Comparison of ENCODE assay signal across 10 mouse cellular contexts in genomic region chr4:129130755-129131303, GRCm38 (mm10). TPM values are rescaled to one million over a fixed set of nuclear protein-coding genes. Genes with fewer than 3 reads are reported as not detected.
A peak's percentile ranks its signal among the peaks of the same experiment; 100 is the strongest.
DNase-seq lines count a peak whose midpoint lies in the region; ATAC-seq lines count a peak whose summit lies in the region.
"Had no signal": no experiment of that assay in that cellular context is flagged by ENCODE, and none has a peak within 500 bp of the region (broad histone marks: within the 10 kb centered on the region; RNA-seq: fewer than 3 reads in every experiment).

No protein-coding gene starts in this region.

- H3K4me1 ChIP-seq in heart, embryonic 10.5 days = peaks cover 38% of the 10 kb centered on the region
- peaks cover 16% of the 10 kb centered on the region for H3K4me1 ChIP-seq in intestine, embryonic 16.5 days (ENCODE audit: control insufficient read depth, insufficient read depth, low read length)
- H3K4me1 ChIP-seq in lung, embryonic 16.5 days (replicated peaks; ENCODE audit: control insufficient read depth, insufficient read depth, low read length) = peaks cover 7% of the 10 kb centered on the region

- peak; percentile 76 for ATAC-seq in intestine, embryonic 16.5 days
- ATAC-seq in lung, embryonic 16.5 days (ENCODE audit: low read depth) = 0 out of 2 replicates have a peak, but pooled peaks have one; percentile 23

- peak overlapping the region; percentile 45 for H3K4me3 ChIP-seq in heart, embryonic 10.5 days
- H3K4me3 ChIP-seq in intestine, embryonic 16.5 days (ENCODE audit: low read length) = peak overlapping the region; percentile 25
- H3K4me3 ChIP-seq in lung, embryonic 16.5 days (ENCODE audit: low read length) = peak overlapping the region; percentile 35
- H3K4me3 ChIP-seq: myocyte had no signal

- H3K36me3 ChIP-seq in heart, embryonic 10.5 days = no peaks in the 10 kb centered on the region
- H3K36me3 ChIP-seq in intestine, embryonic 16.5 days (ENCODE audit: control insufficient read depth, insufficient read depth, low read length) = no peaks in the 10 kb centered on the region
- no peaks in the 10 kb centered on the region for H3K36me3 ChIP-seq in lung, embryonic 16.5 days (ENCODE audit: control insufficient read depth, insufficient read depth, low read length)

- H3K27ac ChIP-seq in heart, embryonic 10.5 days = peak overlapping the region; percentile 69
- no peak overlapping the region for H3K27ac ChIP-seq in intestine, embryonic 16.5 days (ENCODE audit: low read length)
- no peak overlapping the region for H3K27ac ChIP-seq in lung, embryonic 16.5 days (ENCODE audit: low read length)

- H3K27me3 ChIP-seq in heart, embryonic 10.5 days (ENCODE audit: insufficient read depth, poor library complexity, severe bottlenecking) = peaks cover 56% of the 10 kb centered on the region
- peaks cover 7% of the 10 kb centered on the region for H3K27me3 ChIP-seq in intestine, embryonic 16.5 days (replicated peaks; ENCODE audit: control insufficient read depth, insufficient read depth, low read length)
- H3K27me3 ChIP-seq in lung, embryonic 16.5 days (ENCODE audit: control insufficient read depth, insufficient read depth, low read depth, low read length) = peaks cover 10% of the 10 kb centered on the region

- no peak for DNase-seq in heart, embryonic 10.5 days (ENCODE audit: low spot score)
- no peak for DNase-seq in heart, adult 11 months
- DNase-seq in embryo, embryonic 11.5 days (ENCODE audit: low read depth, low spot score) = peak; percentile 51
- peak; percentile 30 to 45 for DNase-seq in thymus, adult 18-20 months
- no peak for DNase-seq in adrenal gland, postnatal 14 days
- no peak for DNase-seq in ovary, postnatal 36 days (ENCODE audit: low spot score)

- under 1% methylated on average over 17 of the region's 17 CpGs for WGBS in heart, embryonic 10.5 days
- 2% methylated on average over 17 of the region's 17 CpGs for WGBS in intestine, embryonic 16.5 days
- 4% methylated on average over 17 of the region's 17 CpGs for WGBS in lung, embryonic 16.5 days

- peak overlapping the region; percentile 49 for H3K4me2 ChIP-seq in intestine, embryonic 16.5 days (ENCODE audit: low read depth, low read length)
- peak overlapping the region; percentile 37 for H3K4me2 ChIP-seq in lung, embryonic 16.5 days (ENCODE audit: low read depth, low read length)

- H3K9me3 ChIP-seq in heart, embryonic 10.5 days = no peaks in the 10 kb centered on the region
- no peaks in the 10 kb centered on the region for H3K9me3 ChIP-seq in intestine, embryonic 16.5 days (ENCODE audit: control insufficient read depth, low read length)
- no peaks in the 10 kb centered on the region for H3K9me3 ChIP-seq in lung, embryonic 16.5 days (ENCODE audit: control insufficient read depth, low read length)

- peak overlapping the region; percentile 46 for H3K9ac ChIP-seq in intestine, embryonic 16.5 days (ENCODE audit: low read depth, low read length)
- peak overlapping the region; percentile 46 for H3K9ac ChIP-seq in lung, embryonic 16.5 days (ENCODE audit: low read length)

RNA-seq across cellular contexts. Expression of gene Fndc5, which starts 6.0 kb away (rescaled TPM):
- 3.3 and 3.9 TPM in 2 replicates for polyA plus RNA-seq in heart, embryonic 10.5 days (2016; fragmentation: Nextera tagmentation; extraction: Ambion mirVana)
- polyA plus RNA-seq in intestine, embryonic 16.5 days (2015; fragmentation: Nextera tagmentation; extraction: Ambion mirVana) = 1.5 and 2.2 TPM in 2 replicates
- 2.2 and 2.9 TPM in 2 replicates for polyA plus RNA-seq in lung, embryonic 16.5 days (2015; fragmentation: Nextera tagmentation; extraction: Ambion mirVana)
- 13.1 and 18.0 TPM in 2 replicates for total RNA-seq in adrenal gland, postnatal 14 days (2021)

RNA-seq across cellular contexts. Expression of gene Hpca, which starts 9.0 kb away (rescaled TPM):
- polyA plus RNA-seq in heart, embryonic 10.5 days (2016; fragmentation: Nextera tagmentation; extraction: Ambion mirVana) = 1.4 TPM in 1 of 2 replicates, not detected in the other
- polyA plus RNA-seq in intestine, embryonic 16.5 days (2015; fragmentation: Nextera tagmentation; extraction: Ambion mirVana) = 4.0 and 4.5 TPM in 2 replicates
- 2.6 and 2.8 TPM in 2 replicates for polyA plus RNA-seq in lung, embryonic 16.5 days (2015; fragmentation: Nextera tagmentation; extraction: Ambion mirVana)
- 1.2 and 5.1 TPM in 2 replicates for total RNA-seq in adrenal gland, postnatal 14 days (2021)
- polyA plus RNA-seq: C2C12 had no signal

RNA-seq across cellular contexts. Expression of gene Tmem54, which starts 25.5 kb away (rescaled TPM):
- 1.1 and 5.6 TPM in 2 replicates for polyA plus RNA-seq in heart, embryonic 10.5 days (2016; fragmentation: Nextera tagmentation; extraction: Ambion mirVana)
- polyA plus RNA-seq in intestine, embryonic 16.5 days (2015; fragmentation: Nextera tagmentation; extraction: Ambion mirVana) = 159 and 167 TPM in 2 replicates
- 16.3 and 17.7 TPM in 2 replicates for polyA plus RNA-seq in lung, embryonic 16.5 days (2015; fragmentation: Nextera tagmentation; extraction: Ambion mirVana)
- not detected in 2 replicates for total RNA-seq in adrenal gland, postnatal 14 days (2021)

RNA-seq across cellular contexts. Expression of gene S100pbp, which starts 58.7 kb away (rescaled TPM):
- 19.9 and 20.1 TPM in 2 replicates for polyA plus RNA-seq in heart, embryonic 10.5 days (2016; fragmentation: Nextera tagmentation; extraction: Ambion mirVana)
- 10.3 and 10.9 TPM in 2 replicates for polyA plus RNA-seq in intestine, embryonic 16.5 days (2015; fragmentation: Nextera tagmentation; extraction: Ambion mirVana)
- polyA plus RNA-seq in lung, embryonic 16.5 days (2015; fragmentation: Nextera tagmentation; extraction: Ambion mirVana) = 15.4 and 15.8 TPM in 2 replicates
- total RNA-seq in adrenal gland, postnatal 14 days (2021) = 24.5 and 30.0 TPM in 2 replicates

RNA-seq across cellular contexts. Expression of gene Yars, which starts 58.7 kb away (rescaled TPM):
- 75.8 and 84.8 TPM in 2 replicates for polyA plus RNA-seq in heart, embryonic 10.5 days (2016; fragmentation: Nextera tagmentation; extraction: Ambion mirVana)
- polyA plus RNA-seq in intestine, embryonic 16.5 days (2015; fragmentation: Nextera tagmentation; extraction: Ambion mirVana) = 104 and 107 TPM in 2 replicates
- polyA plus RNA-seq in lung, embryonic 16.5 days (2015; fragmentation: Nextera tagmentation; extraction: Ambion mirVana) = 58.5 and 61.2 TPM in 2 replicates
- total RNA-seq in adrenal gland, postnatal 14 days (2021) = 72.1 and 85.5 TPM in 2 replicates

Comparison
In these comparisons a context has a peak if more than half of its experiments do, and no peak if none do; other contexts are left out.
1. DNase-seq: peak in embryo, embryonic 11.5 days (single experiment) and thymus, adult 18-20 months (2 of 2); none in heart, embryonic 10.5 days (single experiment), heart, adult 11 months (single experiment), adrenal gland, postnatal 14 days (single experiment) and ovary, postnatal 36 days (single experiment).
2. Peak in every context shown above with its lines, with median percentiles within 50 percentile points of each other: H3K4me3 ChIP-seq.